Mouse (Mus musculus) thymus, postnatal 25 days (tissue): Measurements from ENCODE around the gene Bicd2.
"Not testable (repeated sequence)": the region's sequence is repeated elsewhere in the genome, so short reads cannot be mapped to it uniquely, and the experiment has no call there.

Source experiments
- DNase-seq: peaks from one replicate; pipeline ENCODE4 v3.0.0; 2022

The Bicd2 gene

DNA sequence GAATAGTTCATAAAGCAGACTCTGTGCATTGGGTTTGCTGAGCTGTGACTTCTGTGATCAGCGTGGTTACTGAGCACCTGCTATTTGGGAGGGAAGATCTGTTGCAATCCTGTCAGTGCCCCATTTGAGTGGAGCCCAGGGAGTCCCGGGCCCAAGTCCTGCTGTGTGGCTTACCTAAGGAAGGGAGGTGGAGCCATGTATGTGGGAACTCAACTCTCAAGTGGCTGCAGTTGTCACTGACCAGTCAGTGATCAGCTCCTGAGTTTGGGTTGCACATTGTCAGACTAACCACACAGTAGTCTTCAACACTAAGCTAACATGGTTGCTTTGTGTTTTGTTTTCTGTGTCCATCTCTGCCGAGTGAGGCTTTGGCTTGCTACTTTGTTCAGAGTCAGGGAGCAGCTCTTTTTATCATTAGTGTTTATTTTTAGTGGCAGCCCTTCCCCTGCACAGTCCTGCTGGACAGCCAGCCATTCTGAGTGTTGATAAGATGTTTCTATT, 19.6 kb downstream of the Bicd2 start:
- no peak for DNase-seq

GRCm38 (mm10) chr13:49362364-49362763, 21.0 kb downstream of the Bicd2 start:
- no peak for DNase-seq

DNA sequence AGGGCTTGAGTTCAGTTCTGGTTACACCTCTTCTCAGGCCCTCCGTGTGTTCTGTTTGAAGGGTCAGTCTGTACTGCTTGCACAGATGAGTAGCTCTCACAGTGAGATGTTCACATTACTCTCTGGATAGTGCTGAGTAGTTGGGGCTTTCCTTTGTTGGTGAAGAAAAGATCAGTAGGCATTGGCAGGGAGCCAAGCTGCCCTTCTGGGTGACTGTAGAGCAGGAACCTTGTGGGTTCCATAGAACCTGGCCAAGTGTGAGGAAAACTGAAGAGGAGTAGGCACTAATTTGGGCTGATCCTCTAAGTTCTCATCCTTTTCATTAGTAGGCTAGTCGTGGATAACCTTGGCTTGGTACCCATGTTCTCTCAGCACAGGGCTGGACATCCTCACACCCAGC, 21.4 kb downstream of the Bicd2 start:
- DNase-seq: no peak

GRCm38 (mm10) chr13:49364716-49365115, 23.3 kb downstream of the Bicd2 start:
- DNase-seq: no peak

DNA sequence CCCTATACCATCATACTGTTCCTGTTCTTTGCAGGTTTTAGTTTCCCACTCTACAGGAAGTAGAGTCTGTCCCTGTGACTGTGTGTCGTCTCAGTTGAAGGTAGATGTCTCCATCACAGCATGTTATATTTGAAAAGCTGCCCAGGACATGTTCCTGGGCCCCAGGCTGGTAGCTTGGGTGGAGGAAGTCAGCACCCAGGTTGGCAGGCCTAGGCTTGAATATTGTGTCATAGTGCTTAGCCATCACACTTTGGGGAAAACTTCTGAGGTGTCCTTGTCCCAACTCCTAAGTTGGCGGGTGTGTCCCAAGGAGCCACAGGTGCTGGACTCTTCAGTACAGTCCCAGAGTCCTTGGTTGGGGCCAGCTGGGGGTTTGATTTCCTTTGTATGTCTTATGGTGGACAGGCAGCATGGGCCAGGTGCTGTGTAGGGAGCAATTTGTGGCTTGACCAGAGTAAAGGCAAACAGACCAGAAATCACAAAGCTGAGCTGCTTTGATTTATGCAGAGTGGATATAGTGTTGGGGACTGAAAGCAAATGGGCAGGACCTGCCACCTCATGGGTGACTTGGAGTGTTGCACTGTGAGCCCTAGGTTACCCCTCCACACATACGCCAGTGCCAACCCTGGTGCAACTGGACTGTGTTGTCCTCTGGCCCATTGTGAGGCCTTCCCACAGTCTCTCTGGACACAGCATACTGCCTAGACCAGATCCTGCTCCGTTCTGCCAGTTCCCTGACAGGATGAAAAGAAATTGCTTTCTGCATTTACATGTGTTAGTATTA, 26.5 kb downstream of the Bicd2 start:
- no peak for DNase-seq

DNA sequence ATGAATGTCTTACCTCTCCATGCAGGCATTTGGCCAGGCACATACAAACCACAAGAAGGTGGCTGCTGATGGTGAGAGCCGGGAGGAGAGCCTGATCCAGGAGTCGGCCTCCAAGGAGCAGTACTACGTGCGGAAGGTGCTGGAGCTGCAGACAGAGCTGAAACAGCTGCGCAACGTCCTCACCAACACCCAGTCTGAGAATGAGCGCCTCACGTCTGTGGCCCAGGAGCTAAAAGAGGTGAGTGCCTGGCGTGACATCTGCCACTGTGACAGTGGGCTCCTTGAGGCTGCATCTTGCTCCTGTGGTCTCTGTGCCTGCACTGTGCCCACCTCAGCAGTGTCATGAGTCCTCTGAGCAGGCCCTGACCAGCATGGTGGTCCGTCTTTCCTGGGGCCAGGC, 28.0 kb downstream of the Bicd2 start:
- no peak for DNase-seq

- DNase-seq: not testable (repeated sequence)
These were observed 28.8 kb downstream of the Bicd2 start for GRCm38 (mm10) chr13:49370216-49370615.

GRCm38 (mm10) chr13:49370916-49371315, 29.5 kb downstream of the Bicd2 start:
- not testable (repeated sequence) for DNase-seq

- peak; percentile 73 for DNase-seq
These were observed 30.1 kb downstream of the Bicd2 start for GRCm38 (mm10) chr13:49371428-49371899.

DNA sequence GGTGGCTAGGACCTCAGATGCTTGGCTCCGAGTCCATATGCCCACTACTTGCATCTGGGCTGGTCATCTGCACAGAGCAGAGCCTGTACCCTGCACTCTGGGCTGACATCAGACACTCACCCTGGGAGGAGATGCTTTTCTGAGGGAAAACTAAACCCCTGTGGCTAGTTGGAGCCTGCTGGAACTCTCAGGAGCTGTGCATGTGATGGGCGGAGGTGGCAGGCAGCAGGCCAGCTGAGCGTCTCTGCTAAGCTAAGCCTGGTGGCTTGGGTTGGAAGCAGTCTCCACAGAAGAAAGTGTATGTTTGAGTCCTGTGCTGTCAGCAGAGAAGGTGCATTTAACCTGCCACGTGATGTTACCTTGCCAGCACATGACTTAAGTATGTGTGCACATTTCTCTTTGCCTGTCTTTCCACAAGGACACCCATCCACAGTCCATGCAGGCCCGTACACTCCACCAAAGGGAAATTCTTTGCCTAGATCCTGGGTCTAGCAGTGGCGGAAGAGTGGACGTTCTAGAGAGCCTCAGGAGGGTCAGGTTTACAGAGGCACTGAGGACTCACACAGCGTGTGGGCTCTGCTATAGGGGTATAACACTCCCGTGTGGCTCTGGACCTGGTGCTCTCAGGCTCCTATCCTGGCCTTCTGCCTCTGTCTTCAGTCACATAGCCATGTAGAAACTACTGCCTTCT, 31.1 kb downstream of the Bicd2 start:
- DNase-seq: no peak

DNA sequence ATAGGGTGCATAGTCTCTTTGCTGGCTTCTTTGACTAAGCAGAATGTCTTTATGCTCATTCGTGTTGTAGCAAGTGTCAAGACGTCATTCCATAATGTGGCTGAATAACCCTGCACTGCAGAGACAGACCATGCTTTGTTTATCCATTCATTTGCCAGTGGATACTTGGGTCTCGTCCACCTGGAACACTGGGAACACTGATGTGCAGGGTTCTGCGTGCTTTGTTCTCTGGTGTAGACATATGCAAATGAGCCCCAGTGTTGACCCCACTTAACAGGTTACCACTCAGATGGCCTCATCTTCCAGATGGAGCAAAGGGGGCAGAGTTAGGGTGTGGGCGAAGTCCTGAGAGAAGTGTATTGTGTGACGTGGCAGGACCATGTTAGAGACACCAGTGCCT, 32.9 kb downstream of the Bicd2 start:
- DNase-seq: no peak

DNA sequence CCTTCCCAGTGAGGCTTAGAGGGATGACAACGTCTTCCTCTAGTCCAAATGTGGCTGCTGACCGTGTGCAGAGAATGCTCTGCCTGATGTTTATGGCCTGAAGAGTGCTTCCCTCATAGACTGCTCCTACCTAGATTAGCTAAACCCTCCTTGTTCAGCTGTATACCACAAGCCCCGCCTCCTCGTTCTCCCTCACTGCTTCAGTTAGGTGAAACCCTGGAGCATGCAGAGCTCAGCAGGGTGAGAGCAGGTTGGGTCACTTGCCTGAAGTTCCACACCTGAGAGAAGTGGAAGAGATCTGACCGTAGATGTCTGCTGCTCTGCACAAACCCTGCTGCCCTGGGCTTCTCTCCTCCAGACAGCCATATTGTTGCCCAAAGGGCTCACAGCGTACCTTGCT, 33.3 kb downstream of the Bicd2 start:
- no peak for DNase-seq

GRCm38 (mm10) chr13:49377608-49378007, 36.2 kb downstream of the Bicd2 start:
- no peak for DNase-seq

DNA sequence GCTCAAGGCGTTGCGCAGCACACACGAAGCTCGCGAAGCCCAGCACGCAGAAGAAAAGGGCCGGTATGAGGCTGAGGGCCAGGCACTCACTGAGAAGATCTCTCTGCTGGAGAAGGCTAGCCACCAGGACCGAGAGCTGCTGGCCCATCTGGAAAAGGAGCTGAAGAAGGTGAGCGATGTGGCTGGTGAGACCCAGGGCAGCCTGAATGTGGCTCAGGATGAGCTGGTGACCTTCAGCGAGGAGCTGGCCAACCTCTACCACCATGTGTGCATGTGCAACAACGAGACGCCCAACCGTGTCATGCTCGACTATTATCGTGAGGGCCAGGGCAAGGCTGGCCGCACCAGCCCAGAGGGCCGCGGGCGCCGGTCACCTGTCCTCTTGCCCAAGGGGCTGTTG, 37.9 kb downstream of the Bicd2 start:
- no peak for DNase-seq

DNA sequence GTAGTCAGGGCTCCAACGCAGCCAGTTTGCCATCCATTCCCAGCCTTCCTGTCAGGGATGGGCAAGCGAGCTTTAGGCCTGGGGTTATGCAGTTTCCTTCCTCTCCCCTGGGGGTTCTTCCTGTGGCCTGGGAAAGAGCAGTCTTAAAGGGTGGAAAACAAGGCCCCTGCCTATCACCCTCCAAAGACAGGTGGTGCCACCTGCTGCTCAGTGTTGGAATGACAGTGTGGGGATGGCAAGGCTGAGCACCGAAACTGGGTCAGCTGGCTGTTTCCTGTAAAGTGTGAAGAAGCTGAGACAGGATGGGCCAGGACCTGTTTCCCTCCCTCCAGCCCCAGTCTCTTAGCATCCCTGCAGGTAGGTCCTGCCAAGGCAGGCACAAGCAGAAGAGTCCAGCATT, 39.8 kb downstream of the Bicd2 start:
- peak; percentile 91 for DNase-seq

DNA sequence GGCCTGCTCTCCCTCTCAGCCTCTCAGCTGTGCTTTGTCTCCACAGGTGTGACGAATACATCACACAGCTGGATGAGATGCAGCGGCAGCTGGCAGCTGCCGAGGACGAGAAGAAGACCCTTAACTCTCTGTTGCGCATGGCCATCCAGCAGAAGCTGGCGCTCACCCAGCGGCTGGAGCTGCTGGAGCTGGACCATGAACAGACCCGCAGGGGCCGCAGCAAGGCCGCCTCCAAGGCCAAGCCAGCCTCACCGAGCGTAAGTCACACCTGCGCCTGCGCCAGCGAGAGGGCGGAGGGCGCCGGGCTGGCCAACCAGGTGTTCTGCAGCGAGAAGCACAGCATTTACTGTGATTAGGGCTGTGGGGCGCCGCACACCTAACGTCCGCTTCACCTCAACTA, 41.6 kb downstream of the Bicd2 start:
- DNase-seq: no peak

DNA sequence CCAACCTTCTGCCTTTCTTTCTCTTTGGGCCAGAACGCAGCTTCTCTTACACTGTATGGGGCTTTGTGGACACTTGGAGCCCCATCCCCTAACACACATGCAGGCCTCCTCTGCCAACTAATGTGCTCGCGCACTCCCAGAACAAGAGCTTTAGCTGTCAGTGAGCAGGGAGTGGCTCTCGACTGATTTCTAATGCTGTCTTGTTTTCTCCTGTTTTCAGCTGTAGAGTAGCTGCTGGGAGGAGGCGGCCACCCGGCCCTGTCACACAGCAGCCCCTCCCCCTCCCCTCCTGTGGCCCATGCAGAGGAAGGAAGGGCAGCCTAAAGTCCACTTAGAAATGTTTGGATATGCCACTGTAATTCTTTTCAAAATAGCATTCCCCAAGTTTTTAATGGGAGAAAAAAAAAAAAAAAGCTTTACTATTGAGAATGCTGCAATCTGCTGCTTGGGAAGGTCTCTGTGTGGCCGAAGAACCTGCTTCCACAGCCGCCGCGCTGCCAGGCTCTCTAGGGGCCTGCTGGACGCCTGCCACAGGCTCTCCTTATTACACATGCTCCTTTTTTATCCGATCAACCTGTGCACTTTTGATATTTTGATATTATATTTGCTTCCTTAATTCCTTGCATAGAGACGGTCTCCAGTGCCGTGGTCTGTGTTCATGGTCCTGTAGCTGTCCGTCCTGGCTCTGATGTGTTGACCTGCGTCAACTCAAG, 43.5 kb downstream of the Bicd2 start:
- DNase-seq: no peak

- peak; percentile 33 for DNase-seq
These were observed 50.0 kb downstream of the Bicd2 start for GRCm38 (mm10) chr13:49391374-49391773.

DNA sequence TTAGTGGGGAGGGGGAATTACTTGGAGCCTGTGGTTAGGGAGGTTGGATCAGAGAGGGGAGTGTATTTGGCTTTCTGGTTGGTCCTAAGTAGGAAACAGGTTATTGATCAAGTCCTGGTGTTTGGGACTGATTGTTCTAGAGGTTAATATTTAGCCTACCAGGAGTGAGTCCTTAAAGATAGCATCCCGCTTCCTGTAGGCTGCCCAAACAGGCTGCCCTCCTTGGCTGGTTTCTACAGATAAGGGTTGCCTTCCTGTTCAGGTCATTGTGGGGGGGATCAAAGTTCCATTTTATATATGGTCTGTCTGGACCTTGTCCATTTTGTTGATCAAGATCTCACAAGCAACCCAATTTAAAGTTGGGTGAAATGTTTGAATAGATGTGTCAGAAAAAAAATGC, 52.2 kb downstream of the Bicd2 start:
- no peak for DNase-seq

DNA sequence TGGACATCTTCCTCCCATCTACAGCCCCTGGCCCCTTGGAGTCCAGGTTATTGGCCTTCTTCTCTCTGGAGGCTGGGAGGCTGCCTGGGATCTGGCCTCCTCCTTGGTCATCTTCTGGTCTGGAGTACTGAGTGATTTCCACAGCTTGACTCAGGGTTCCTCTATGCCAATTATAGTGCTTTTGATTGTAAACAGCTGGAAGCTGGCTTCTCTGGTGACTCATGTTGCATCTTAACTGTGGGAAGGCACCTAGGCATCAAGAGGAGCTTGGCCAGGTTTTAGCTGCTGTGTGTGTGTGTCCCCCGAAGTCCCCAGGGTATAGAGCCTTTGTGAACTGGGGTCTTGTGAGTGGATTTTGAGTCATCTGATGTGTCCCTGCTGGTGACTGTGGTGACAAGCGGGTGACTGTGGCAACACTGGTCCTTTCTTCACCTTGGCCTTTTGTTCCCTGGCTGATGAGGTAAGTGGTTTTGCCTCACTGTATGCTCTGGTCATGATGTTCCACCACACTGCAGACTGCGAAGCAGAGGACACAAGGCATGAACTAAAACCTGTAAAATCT, 53.6 kb downstream of the Bicd2 start:
- no peak for DNase-seq

DNA sequence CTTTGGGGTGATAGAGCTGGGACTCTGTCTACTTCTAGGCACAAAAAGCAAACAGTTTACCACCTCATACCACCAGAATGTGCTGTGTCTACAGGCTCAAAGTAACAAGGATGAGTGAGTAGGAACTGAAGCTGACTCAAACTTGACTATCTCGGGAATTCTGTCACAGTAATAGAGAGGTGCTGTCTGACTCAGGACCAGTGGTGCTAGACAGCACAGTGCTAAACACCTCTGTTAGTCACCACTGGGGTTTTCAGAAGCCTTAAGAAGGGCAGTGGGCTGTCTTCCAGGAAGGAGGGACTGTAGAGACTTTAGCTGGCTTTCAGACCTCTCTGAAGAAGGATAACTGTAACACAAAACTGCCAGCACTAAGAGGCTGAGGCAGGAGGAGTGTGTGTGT, 55.4 kb downstream of the Bicd2 start:
- no peak for DNase-seq

DNA sequence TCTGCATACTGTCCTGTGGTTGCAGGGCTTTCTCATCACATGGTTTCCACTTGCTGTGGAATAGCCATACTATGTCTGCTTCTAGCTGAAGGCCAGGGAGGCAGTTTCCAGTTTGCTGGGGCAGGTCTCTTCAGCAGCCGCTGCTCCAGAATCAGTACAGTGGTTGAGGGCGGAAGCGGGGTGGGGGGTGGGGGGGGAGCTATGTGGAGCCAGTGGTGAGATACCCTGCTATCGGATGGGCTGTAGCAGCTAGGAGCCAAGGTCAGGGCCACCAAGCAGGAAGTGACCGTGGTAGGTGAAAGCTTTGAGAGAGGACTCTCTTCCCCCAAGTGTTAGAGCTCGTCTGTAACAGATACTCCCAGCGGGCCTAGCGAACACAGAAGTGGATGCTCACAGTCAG, 56.8 kb downstream of the Bicd2 start:
- DNase-seq: no peak

DNA sequence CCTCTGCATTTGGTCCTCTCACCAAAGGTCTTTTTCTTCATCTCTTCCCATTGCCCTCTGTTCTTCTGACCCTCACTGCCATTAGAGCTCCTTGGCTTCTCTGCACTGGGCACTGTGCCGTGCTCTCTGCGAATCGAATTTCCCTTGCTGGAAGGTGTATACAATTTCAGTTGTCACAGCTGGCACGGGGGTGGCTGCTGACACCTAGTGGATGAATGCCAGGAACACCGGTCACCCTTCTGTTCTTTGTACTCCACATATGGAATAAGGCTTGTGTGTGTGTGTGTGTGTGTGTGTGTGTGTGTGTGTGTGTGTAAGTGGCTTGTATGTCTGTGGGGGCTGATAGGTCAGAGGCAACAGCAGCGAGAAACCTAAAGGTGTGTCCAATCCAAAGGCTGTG, 58.8 kb downstream of the Bicd2 start:
- no peak for DNase-seq
